11 mouse cellular contexts compared by ENCODE assay signal in genomic region chr6:5794106-5794753, GRCm38 (mm10).
DNase-seq lines count a peak whose midpoint lies in the region.
"Had no signal": no experiment of that assay in that cellular context is flagged by ENCODE, and none has a peak within 500 bp of the region (broad histone marks: within the 10 kb centered on the region; RNA-seq: fewer than 3 reads in every experiment).

No protein-coding gene starts in this region.

- intact Hi-C loops in left cerebral cortex, postnatal 36 days (cut with DNase I): loop anchor here (5.0 kb wide), 1 partner anchor 67 kb away; the partner anchor contains the start of gene Dync1i1

- DNase-seq in left cerebral cortex, adult 18-20 months (ENCODE audit: low spot score in 2 of 2): peak; percentile 18 to 35
- DNase-seq in left cerebral cortex, postnatal 36 days (ENCODE audit: low spot score in 2 of 2): no peak
- peak; percentile 13 for DNase-seq in right cerebral cortex, postnatal 14 days
- no peak for DNase-seq in right cerebral cortex, postnatal 4 days
- DNase-seq in brain, adult 2 months (ENCODE audit: low read depth, low spot score): peak; percentile 73
- peak; percentile 60 for DNase-seq in testis, postnatal 14 days (ENCODE audit: low spot score)
- no peak for DNase-seq in gastrocnemius, postnatal 10 days
- DNase-seq in kidney, adult 11 months: no peak
- DNase-seq: kidney, adult 9 months; liver, embryonic 13.5 days; thymus, postnatal 36 days had no signal

Comparison
In these comparisons a context has a peak if more than half of its experiments do, and no peak if none do; other contexts are left out.
1. DNase-seq: peak in left cerebral cortex, adult 18-20 months (2 of 2), right cerebral cortex, postnatal 14 days (single experiment), brain, adult 2 months (single experiment) and testis, postnatal 14 days (single experiment); none in left cerebral cortex, postnatal 36 days (0 of 2), right cerebral cortex, postnatal 4 days (single experiment), gastrocnemius, postnatal 10 days (single experiment) and kidney, adult 11 months (single experiment).